Mouse (Mus musculus): ENCODE results near the gene Pmis2.

Pmis2 gene

DNA sequence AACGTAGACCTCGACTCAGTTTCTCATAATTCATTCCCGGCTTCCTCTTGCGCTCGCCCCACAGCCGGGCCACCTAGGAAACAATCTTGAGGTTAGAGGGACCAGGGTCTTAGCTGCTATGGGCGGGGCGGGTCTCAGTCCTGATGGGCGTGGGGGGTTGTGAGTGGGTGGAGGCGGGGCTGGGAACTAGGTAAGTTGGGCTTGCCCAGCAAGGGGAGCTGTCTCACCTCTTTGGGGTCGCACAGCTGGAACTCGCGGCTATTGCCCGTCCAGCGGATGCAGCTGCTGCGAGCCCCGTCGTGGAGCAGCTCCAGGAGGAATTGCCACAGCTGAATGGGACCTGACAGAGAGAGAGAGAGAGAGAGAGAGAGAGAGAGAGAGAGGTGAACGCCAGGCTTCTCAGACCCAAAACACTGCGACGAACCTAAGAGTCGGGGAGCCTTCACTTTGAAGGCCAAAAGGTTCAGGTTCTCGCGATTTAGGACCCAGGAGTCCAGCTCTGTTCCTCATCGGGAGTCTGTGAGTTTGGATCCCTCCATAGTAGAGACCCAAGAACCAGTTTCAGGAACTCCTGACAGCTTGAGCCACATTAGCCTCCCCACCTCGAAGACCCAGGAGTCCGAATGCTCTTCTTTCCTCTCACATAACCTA lies 37.5 kb downstream of the Pmis2 start:
- DNase-seq = no peak

DNA sequence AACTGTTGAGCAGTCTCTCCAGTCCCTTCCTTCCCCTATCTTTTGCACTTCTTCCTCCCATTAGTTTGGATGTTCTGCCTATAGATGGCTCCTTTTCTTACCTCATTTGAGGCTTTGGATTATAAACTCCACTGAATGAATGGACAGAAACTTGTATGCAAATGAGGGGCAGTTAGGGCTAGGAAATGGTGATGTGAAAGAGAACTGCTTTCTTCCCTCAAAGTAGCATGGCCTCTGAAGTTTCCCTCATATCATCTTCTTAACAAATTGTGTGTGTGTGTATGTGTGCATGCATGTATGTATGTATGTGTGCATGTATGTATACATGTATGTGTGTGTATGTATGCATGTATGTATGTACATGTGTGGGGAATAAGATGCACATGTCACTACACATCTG lies 42.4 kb downstream of the Pmis2 start:
- no peak for DNase-seq

GRCm38 (mm10) chr7:30626647-30627046 lies 44.8 kb downstream of the Pmis2 start:
- no peak for DNase-seq

- peak; percentile 95 for DNase-seq
Observed at GRCm38 (mm10) chr7:30625530-30626384, 45.6 kb downstream of the Pmis2 start, which contains the start of gene Cox6b1. Gene Cox6b1, minus strand, starts transcription at chr7:30626151.

All from liver (tissue).